Mouse (Mus musculus): ENCODE results near the gene Vmn2r28. TPM values are rescaled to one million over a fixed set of nuclear protein-coding genes. Genes with fewer than 3 reads are reported as not detected.
"Not testable (repeated sequence)": the region's sequence is repeated elsewhere in the genome, so short reads cannot be mapped to it uniquely, and the experiment has no call there.

The Vmn2r28 gene
- not detected in 2 replicates for polyA plus RNA-seq (2015; fragmentation: Nextera tagmentation; extraction: Ambion mirVana)

DNA sequence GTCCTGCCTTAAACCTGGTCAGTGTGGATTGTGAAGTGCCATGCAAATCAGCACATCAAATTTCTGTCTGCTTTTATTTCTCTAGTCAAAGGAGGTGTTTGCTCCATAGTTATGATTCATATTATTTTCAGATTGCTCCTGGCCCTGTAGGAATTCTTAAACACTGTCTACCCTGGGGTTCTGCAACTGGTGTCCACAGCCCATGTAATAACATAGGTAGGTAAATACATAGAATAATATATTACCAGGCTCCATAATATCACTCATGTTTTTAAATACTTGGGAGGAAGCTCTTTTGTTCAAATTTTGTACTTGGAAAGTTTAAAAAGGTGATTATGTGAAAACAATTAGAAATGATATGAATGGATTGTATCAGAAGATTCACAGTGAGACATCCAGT lies at the start of gene Vmn2r28:
Vmn2r28 (minus strand) TSS at position 101 of the 400 bp plus-strand sequence.
- H3K4me3 ChIP-seq; H3K9me3 ChIP-seq (replicated peaks); H3K27ac ChIP-seq; H3K4me1 ChIP-seq; H3K27me3 ChIP-seq; H3K4me2 ChIP-seq; H3K9ac ChIP-seq; ATAC-seq; H3K36me3 ChIP-seq (ENCODE audit: poor library complexity, severe bottlenecking): not testable (repeated sequence)

DNA sequence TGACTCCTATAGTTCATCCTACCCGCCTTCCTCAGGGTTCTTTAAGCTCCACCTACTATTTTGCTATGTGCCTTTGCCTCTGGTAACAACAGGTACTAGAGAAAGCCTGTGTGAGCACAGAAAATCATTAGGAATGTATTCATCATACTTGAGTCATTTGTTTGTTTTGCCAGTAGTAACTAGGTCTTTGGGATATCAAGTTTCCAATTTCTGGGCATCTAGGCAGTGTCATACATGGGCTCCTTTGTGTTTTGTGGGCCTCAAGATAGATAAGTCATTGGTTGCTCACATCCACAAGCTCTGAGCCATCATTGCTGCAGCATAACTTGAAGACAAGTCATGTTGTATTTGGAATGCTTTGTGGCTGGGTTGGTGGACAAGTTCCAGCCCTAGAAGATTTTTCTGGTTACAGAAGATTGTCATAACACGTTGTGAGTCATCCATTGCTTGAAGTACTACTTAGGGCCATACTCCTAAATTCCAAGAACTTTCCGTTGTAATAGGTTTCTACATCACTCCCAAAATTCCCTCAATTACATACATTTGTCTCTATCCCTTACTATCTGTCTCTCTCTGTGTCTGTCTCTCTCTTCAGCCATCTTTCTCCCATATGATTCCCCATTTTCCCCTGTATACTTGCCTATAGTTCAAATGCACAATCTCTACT lies 47.1 kb upstream of the Vmn2r28 start:
- not testable (repeated sequence) for H3K4me2 ChIP-seq; H3K9ac ChIP-seq; ATAC-seq; H3K36me3 ChIP-seq (ENCODE audit: poor library complexity, severe bottlenecking); H3K4me3 ChIP-seq; H3K27ac ChIP-seq; H3K4me1 ChIP-seq; H3K27me3 ChIP-seq
- 42% methylated on average over 3 of the region's 3 CpGs for WGBS
- peaks cover 19% of the 10 kb centered on the region for H3K9me3 ChIP-seq (replicated peaks)

DNA sequence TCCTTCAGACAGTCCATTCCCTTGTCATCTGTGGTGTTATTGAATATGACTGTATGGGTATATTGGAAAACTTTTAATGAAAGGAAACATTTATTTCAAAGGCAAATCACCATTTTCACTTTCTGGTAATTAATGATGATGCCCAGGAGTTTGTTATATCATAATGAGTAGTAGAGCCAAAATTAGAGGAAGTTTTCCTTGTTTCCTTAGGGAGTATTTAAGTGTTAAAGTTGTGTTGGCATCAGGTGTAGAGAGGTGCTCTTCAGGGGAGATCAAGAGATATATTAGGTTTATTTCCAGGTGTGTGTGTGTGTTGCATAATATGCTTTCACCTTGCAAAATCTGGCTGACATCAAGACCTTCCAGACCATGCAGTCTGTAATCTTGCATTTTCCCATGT lies 37.1 kb downstream of the Vmn2r28 start, which contains the start of gene Vmn1r59:
Vmn1r59 (minus strand) TSS at position 101 of the 400 bp plus-strand sequence.
- Histone ChIP-seq H3K9ac (no peak within 1 kb of the TSS), H3K4me3 (no peak within 1 kb of the TSS), H3K36me3 (ENCODE audit: poor library complexity, severe bottlenecking) (no peaks in the 10 kb centered on the region), H3K27me3 (no peaks in the 10 kb centered on the region), H3K9me3 (replicated peaks) (peaks cover 39% of the 10 kb centered on the region), H3K4me2 (no peak within 1 kb of the TSS), H3K4me1 (no peaks in the 10 kb centered on the region), H3K27ac (no peak within 1 kb of the TSS)
- ATAC-seq: no peak

DNA sequence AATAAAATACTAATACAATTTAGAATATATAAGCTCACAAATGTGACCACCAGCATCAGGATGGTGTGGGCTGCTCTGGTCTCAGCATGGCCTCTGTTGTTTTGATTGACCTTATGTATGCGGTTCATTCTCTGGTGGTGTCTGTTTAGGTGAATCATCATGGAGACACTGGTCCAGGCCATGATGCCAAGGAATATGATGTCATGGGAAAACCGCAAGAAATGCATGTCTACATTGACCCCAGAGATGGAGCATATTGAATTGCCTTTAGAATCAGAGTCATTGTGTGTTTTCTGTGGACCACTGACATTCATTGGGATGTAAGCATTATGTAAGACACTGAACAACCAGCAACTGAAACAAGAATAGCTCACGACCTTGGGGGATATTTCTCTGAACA lies 39.7 kb downstream of the Vmn2r28 start:
- H3K27me3 ChIP-seq; H3K27ac ChIP-seq; H3K36me3 ChIP-seq (ENCODE audit: poor library complexity, severe bottlenecking); H3K4me1 ChIP-seq; H3K4me2 ChIP-seq; H3K4me3 ChIP-seq; ATAC-seq; H3K9ac ChIP-seq: not testable (repeated sequence)
- peaks cover 38% of the 10 kb centered on the region for H3K9me3 ChIP-seq (replicated peaks)
- 78% methylated on average over 3 of the region's 3 CpGs for WGBS

DNA sequence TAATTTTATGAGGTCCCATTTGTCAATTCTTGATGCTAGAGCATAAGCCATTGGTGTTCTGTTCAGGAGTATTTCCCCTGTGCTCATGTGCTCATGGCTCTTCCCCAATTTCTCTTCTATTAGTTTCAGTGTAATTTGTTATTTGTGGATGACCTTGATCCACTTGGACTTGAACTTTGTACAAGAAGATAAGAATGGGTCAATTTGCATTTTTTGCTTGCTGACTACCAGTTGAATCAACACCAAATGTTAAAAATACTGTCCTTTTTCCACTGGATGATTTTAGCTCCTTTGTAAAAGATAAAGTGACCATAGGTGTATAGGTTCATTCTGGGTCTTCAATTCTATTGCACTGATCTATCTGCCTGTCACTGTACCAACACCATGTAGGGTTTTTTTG lies 45.1 kb downstream of the Vmn2r28 start:
- no peak for ATAC-seq

More for the DNA sequence above, 45.1 kb downstream of the Vmn2r28 start:
- Histone ChIP-seq H3K4me2 (no peak overlapping the region), H3K9ac (no peak overlapping the region), H3K4me3 (no peak overlapping the region), H3K27ac (no peak overlapping the region), H3K27me3 (no peaks in the 10 kb centered on the region), H3K4me1 (no peaks in the 10 kb centered on the region), H3K36me3 (ENCODE audit: poor library complexity, severe bottlenecking) (no peaks in the 10 kb centered on the region), H3K9me3 (replicated peaks) (peaks cover 22% of the 10 kb centered on the region)

Other genes with a start within 250 kb of the Vmn2r28 start
- gene Gm5065, start 143.4 kb downstream of the Vmn2r28 start, polyA plus RNA-seq (2015; fragmentation: Nextera tagmentation; extraction: Ambion mirVana): not detected in 2 replicates
- not detected in 2 replicates for gene Nlrp2, start 142.9 kb downstream of the Vmn2r28 start, polyA plus RNA-seq (2015; fragmentation: Nextera tagmentation; extraction: Ambion mirVana)
- not detected in 2 replicates for gene Vmn1r58, start 80.6 kb downstream of the Vmn2r28 start, polyA plus RNA-seq (2015; fragmentation: Nextera tagmentation; extraction: Ambion mirVana)
- not detected in 2 replicates for gene Vmn1r59, start 37.2 kb downstream of the Vmn2r28 start, polyA plus RNA-seq (2015; fragmentation: Nextera tagmentation; extraction: Ambion mirVana)
- not detected in 2 replicates for gene Vmn1r60, start 53.4 kb upstream of the Vmn2r28 start, polyA plus RNA-seq (2015; fragmentation: Nextera tagmentation; extraction: Ambion mirVana)
- gene Vmn1r61, start 119.3 kb upstream of the Vmn2r28 start, polyA plus RNA-seq (2015; fragmentation: Nextera tagmentation; extraction: Ambion mirVana): not detected in 2 replicates
- gene Vmn1r62, start 179.7 kb upstream of the Vmn2r28 start, polyA plus RNA-seq (2015; fragmentation: Nextera tagmentation; extraction: Ambion mirVana): not detected in 2 replicates